Mouse (Mus musculus): Measurements from ENCODE around the gene Rac2.

The Rac2 gene

GRCm38 (mm10) chr15:78549189-78549734 is 23.3 kb downstream of the Rac2 start:
- CTCF ChIA-PET = interaction anchor here (1.4 kb wide), 1 partner anchor 11 kb away, joined by 4 read pairs; no protein-coding TSS in a partner anchor

- CTCF ChIA-PET = interaction anchor here (0.7 to 1.4 kb wide), 2 partner anchors 12 to 45 kb away, joined by 3 to 4 read pairs; no protein-coding TSS in a partner anchor
These were observed 23.9 kb downstream of the Rac2 start for GRCm38 (mm10) chr15:78548711-78549110.

- CTCF ChIA-PET = interaction anchor here (0.7 kb wide), 1 partner anchor 45 kb away, joined by 3 read pairs; no protein-coding TSS in a partner anchor
These were observed 24.3 kb downstream of the Rac2 start for GRCm38 (mm10) chr15:78548336-78548665.

GRCm38 (mm10) chr15:78547415-78548335 is 24.9 kb downstream of the Rac2 start:
- CTCF ChIA-PET = interaction anchor here (0.5 to 0.7 kb wide), 2 partner anchors 44 to 48 kb away, joined by 3 to 4 read pairs; no protein-coding TSS in a partner anchor

GRCm38 (mm10) chr15:78546060-78546459 is 26.5 kb downstream of the Rac2 start:
- CTCF ChIA-PET = interaction anchor here (0.6 kb wide), 1 partner anchor 283 kb away, joined by 4 read pairs; no protein-coding TSS in a partner anchor

GRCm38 (mm10) chr15:78544561-78545001 is 28.0 kb downstream of the Rac2 start, which contains the start of gene Sstr3:
Gene Sstr3, minus strand, starts transcription at chr15:78544685.
- CTCF ChIA-PET = no interaction called here

- CTCF ChIA-PET = interaction anchor here (0.7 kb wide), 1 partner anchor 12 kb away, joined by 3 read pairs; no protein-coding TSS in a partner anchor
These were observed 28.5 kb downstream of the Rac2 start for GRCm38 (mm10) chr15:78544041-78544440.

- CTCF ChIA-PET = no interaction called here
These were observed 29.7 kb downstream of the Rac2 start for GRCm38 (mm10) chr15:78542767-78543303.

GRCm38 (mm10) chr15:78542098-78542766 is 30.4 kb downstream of the Rac2 start:
- CTCF ChIA-PET = interaction anchor here (0.7 kb wide), 1 partner anchor 611 kb away, joined by 5 read pairs; no protein-coding TSS in a partner anchor

- CTCF ChIA-PET = interaction anchor here (0.7 kb wide), 1 partner anchor 610 kb away, joined by 5 read pairs; no protein-coding TSS in a partner anchor
These were observed 31.0 kb downstream of the Rac2 start for GRCm38 (mm10) chr15:78541606-78542005.

- CTCF ChIA-PET = no interaction called here
These were observed 31.5 kb downstream of the Rac2 start for GRCm38 (mm10) chr15:78541036-78541435.

GRCm38 (mm10) chr15:78535723-78536421 is 36.7 kb downstream of the Rac2 start:
- CTCF ChIA-PET = no interaction called here

GRCm38 (mm10) chr15:78533346-78533835 is 39.2 kb downstream of the Rac2 start:
- CTCF ChIA-PET = interaction anchor here (0.6 kb wide), 1 partner anchor 9 kb away, joined by 3 read pairs; no protein-coding TSS in a partner anchor

- CTCF ChIA-PET = interaction anchor here (0.6 to 1.1 kb wide), 3 partner anchors 9 to 84 kb away, joined by 3 read pairs; no protein-coding TSS in a partner anchor
These were observed 39.8 kb downstream of the Rac2 start for GRCm38 (mm10) chr15:78532566-78533345.

- CTCF ChIA-PET = interaction anchor here (0.6 to 1.1 kb wide), 2 partner anchors 12 to 84 kb away, joined by 3 read pairs; no protein-coding TSS in a partner anchor
These were observed 40.6 kb downstream of the Rac2 start for GRCm38 (mm10) chr15:78531901-78532469.

- CTCF ChIA-PET = no interaction called here
These were observed 41.2 kb downstream of the Rac2 start for GRCm38 (mm10) chr15:78531451-78531720.

- CTCF ChIA-PET = interaction anchor here (0.5 kb wide), 1 partner anchor 440 kb away, joined by 3 read pairs; no protein-coding TSS in a partner anchor
These were observed 41.7 kb downstream of the Rac2 start, which contains the start of gene C1qtnf6 for GRCm38 (mm10) chr15:78530671-78531450. Gene C1qtnf6, minus strand, starts transcription at chr15:78531416.

- CTCF ChIA-PET = interaction anchor here (0.5 kb wide), 1 partner anchor 439 kb away, joined by 3 read pairs; no protein-coding TSS in a partner anchor
These were observed 42.4 kb downstream of the Rac2 start for GRCm38 (mm10) chr15:78530141-78530540.

Measured in spleen, embryonic (tissue).